In genomic region chr11:74820921-74821320, GRCm38 (mm10) we compare ENCODE assay signal across 12 mouse cellular contexts.
"Had no signal": no experiment of that assay in that cellular context is flagged by ENCODE, and none has a peak within 500 bp of the region (broad histone marks: within the 10 kb centered on the region; RNA-seq: fewer than 3 reads in every experiment).

No protein-coding gene starts in this region.

- ATAC-seq: midbrain, embryonic 16.5 days had no signal

- DNase-seq: right cerebral cortex, adult 18-20 months; right cerebral cortex, postnatal 25 days; right cerebral cortex, postnatal 4 days; spleen, adult 18-20 months; thymus, adult 18-20 months had no signal

- H3K27me3 ChIP-seq: midbrain, embryonic 12.5 days; neural tube, embryonic 13.5 days; neural tube, embryonic 15.5 days had no signal

- H3K4me2 ChIP-seq: lung, embryonic 14.5 days; midbrain, embryonic 12.5 days; neural tube, embryonic 13.5 days; neural tube, embryonic 15.5 days had no signal

- H3K9ac ChIP-seq: lung, embryonic 14.5 days; midbrain, embryonic 12.5 days; neural tube, embryonic 13.5 days; neural tube, embryonic 15.5 days had no signal

- H3K4me3 ChIP-seq: midbrain, embryonic 10.5 days; midbrain, embryonic 12.5 days; myocyte; neural tube, embryonic 13.5 days; neural tube, embryonic 15.5 days had no signal

- H3K27ac ChIP-seq: midbrain, embryonic 10.5 days; midbrain, embryonic 12.5 days; neural tube, embryonic 13.5 days; neural tube, embryonic 15.5 days had no signal

- H3K9me3 ChIP-seq: midbrain, embryonic 10.5 days; midbrain, embryonic 12.5 days; neural tube, embryonic 13.5 days; neural tube, embryonic 15.5 days had no signal

- H3K4me1 ChIP-seq: midbrain, embryonic 10.5 days; midbrain, embryonic 12.5 days; neural tube, embryonic 13.5 days; neural tube, embryonic 15.5 days had no signal
